15 mouse cellular contexts compared by ENCODE assay signal in the genomic region with DNA sequence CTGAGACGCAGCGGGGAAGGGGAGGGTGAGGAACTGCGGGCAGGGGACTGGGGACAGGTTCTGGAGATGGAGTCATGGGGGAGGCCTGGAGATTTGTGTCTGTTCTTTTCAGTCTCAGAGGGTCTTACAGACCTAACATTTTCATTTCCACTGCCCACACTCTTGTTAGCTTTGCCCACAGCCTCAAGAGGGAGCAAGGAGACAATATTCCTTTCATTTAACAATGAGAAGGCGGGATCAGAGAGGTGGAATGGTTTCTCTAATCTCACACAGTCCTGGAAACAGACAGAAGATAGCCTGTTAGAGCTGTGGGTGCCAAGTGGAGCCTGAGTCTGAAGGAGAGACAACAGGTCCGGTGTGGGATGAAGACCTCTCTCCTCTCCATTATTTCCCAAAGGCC. TPM values are rescaled to one million over a fixed set of nuclear protein-coding genes. Genes with fewer than 3 reads are reported as not detected.
DNase-seq lines count a peak whose midpoint lies in the region; ATAC-seq and TF ChIP-seq lines count a peak whose summit lies in the region.
"Had no signal": no experiment of that assay in that cellular context is flagged by ENCODE, and none has a peak within 500 bp of the region (broad histone marks: within the 10 kb centered on the region; RNA-seq: fewer than 3 reads in every experiment).

No protein-coding gene starts in this region.

- no peak for ATAC-seq in hindbrain, postnatal 0 days
- no peak for ATAC-seq in liver, embryonic 11.5 days (replicated peaks; ENCODE audit: low FRiP score)

- no peaks in the 10 kb centered on the region for H3K36me3 ChIP-seq in hindbrain, postnatal 0 days (ENCODE audit: insufficient read depth, low read length)
- no peaks in the 10 kb centered on the region for H3K36me3 ChIP-seq in liver, embryonic 11.5 days (ENCODE audit: control insufficient read depth, insufficient read depth, low read length)
- H3K36me3 ChIP-seq: limb, embryonic 13.5 days had no signal

- H3K4me3 ChIP-seq in cortical plate, adult 2 months (ENCODE audit: insufficient read depth, low read length), result no peak overlapping the region
- no peak overlapping the region for H3K4me3 ChIP-seq in hindbrain, postnatal 0 days (ENCODE audit: low read length)
- H3K4me3 ChIP-seq in liver, embryonic 11.5 days (ENCODE audit: low read depth, low read length), result no peak overlapping the region
- H3K4me3 ChIP-seq: erythroblast, embryonic 14.5 days; limb, embryonic 13.5 days had no signal

- 33% methylated on average over 5 of the region's 5 CpGs for WGBS in hindbrain, postnatal 0 days
- WGBS in liver, embryonic 11.5 days, result 36% methylated on average over 5 of the region's 5 CpGs

- H3K9ac ChIP-seq in hindbrain, postnatal 0 days (replicated peaks; ENCODE audit: low read length), result no peak overlapping the region
- H3K9ac ChIP-seq in liver, embryonic 11.5 days (ENCODE audit: low read depth, low read length), result no peak overlapping the region
- H3K9ac ChIP-seq: limb, embryonic 13.5 days had no signal

- peak; percentile 52; the same call in 1 of the 2 replicates for TF ChIP-seq CTCF in cortical plate, adult 2 months (IDR thresholded peaks at IDR 0.05; ENCODE audit: extremely low read depth, insufficient read depth, low read length)
- peak; percentile 72 for TF ChIP-seq CTCF in hindbrain, postnatal 0 days (IDR thresholded peaks at IDR 0.05; ENCODE audit: low read depth)

- no peak overlapping the region for H3K4me2 ChIP-seq in hindbrain, postnatal 0 days (ENCODE audit: low read depth, low read length)
- H3K4me2 ChIP-seq in liver, embryonic 11.5 days, result no peak overlapping the region
- H3K4me2 ChIP-seq: limb, embryonic 13.5 days had no signal

- H3K9me3 ChIP-seq in hindbrain, postnatal 0 days (ENCODE audit: low read length), result no peaks in the 10 kb centered on the region
- no peaks in the 10 kb centered on the region for H3K9me3 ChIP-seq in liver, embryonic 11.5 days (ENCODE audit: control insufficient read depth, low read length)
- H3K9me3 ChIP-seq: limb, embryonic 13.5 days had no signal

- no peak for TF ChIP-seq POLR2A in cortical plate, adult 2 months (IDR thresholded peaks at IDR 0.05; ENCODE audit: extremely low read depth, insufficient read depth, low read length)

- DNase-seq in layer of hippocampus, adult 11-12 months (ENCODE audit: low spot score), result peak; percentile 25
- DNase-seq in layer of hippocampus, adult 8-10 months (ENCODE audit: low spot score in 2 of 2), result no peak
- DNase-seq in R1 (ENCODE audit: low read depth, low spot score), result peak; percentile 21
- peak; percentile 61 for DNase-seq in hindbrain, postnatal 0 days (ENCODE audit: low spot score)
- DNase-seq in urinary bladder, postnatal 36 days (ENCODE audit: low spot score in 2 of 2), result no peak
- no peak for DNase-seq in cerebellum, adult 18-20 months
- DNase-seq in liver, embryonic 11.5 days (ENCODE audit: low spot score), result no peak
- DNase-seq: gastrocnemius, postnatal 36 days; heart, postnatal 10 days; kidney, adult 9 months; lung, adult 2 months; thymus, adult 18-20 months had no signal

- peaks cover 3% of the 10 kb centered on the region; the same call in 1 of the 2 replicates for H3K4me1 ChIP-seq in cortical plate, adult 2 months (ENCODE audit: control insufficient read depth, insufficient read depth, low read length)
- peaks cover 22% of the 10 kb centered on the region for H3K4me1 ChIP-seq in hindbrain, postnatal 0 days (ENCODE audit: insufficient read depth, low read length)
- H3K4me1 ChIP-seq in liver, embryonic 11.5 days (replicated peaks; ENCODE audit: control insufficient read depth, insufficient read depth, low read length), result no peaks in the 10 kb centered on the region

- H3K27ac ChIP-seq in cortical plate, adult 2 months (ENCODE audit: insufficient read depth, low read length), result no peak overlapping the region
- no peak overlapping the region for H3K27ac ChIP-seq in hindbrain, postnatal 0 days
- H3K27ac ChIP-seq in liver, embryonic 11.5 days (ENCODE audit: low read depth, low read length), result no peak overlapping the region
- H3K27ac ChIP-seq: limb, embryonic 13.5 days had no signal

- no peaks in the 10 kb centered on the region for H3K27me3 ChIP-seq in hindbrain, postnatal 0 days (ENCODE audit: insufficient read depth, low read length)
- peaks cover 14% of the 10 kb centered on the region for H3K27me3 ChIP-seq in liver, embryonic 11.5 days (replicated peaks; ENCODE audit: control insufficient read depth, insufficient read depth, low read length)

RNA-seq across cellular contexts. Expression of gene Stra6, which starts 11.7 kb away (rescaled TPM):
- total RNA-seq in layer of hippocampus, adult 8-10 months (2022), result 10 to 100 TPM; 17.0 to 22.6 (median 18.2) TPM
- 6.8 and 9.9 TPM in 2 replicates for polyA plus RNA-seq in cortical plate, adult 2 months (2012; rRNA removed)
- 16.0 and 19.2 TPM in 2 replicates for total RNA-seq in hindbrain, postnatal 0 days (2014; rRNA removed)
- polyA plus RNA-seq in hindbrain, postnatal 0 days (2015; fragmentation: Nextera tagmentation; extraction: Ambion mirVana), result 7.5 TPM in 2 replicates
- 5.9 and 7.2 TPM in 2 replicates for polyA plus RNA-seq in liver, embryonic 11.5 days (2014; fragmentation: Nextera tagmentation; extraction: Ambion mirVana)
- polyA plus RNA-seq: erythroblast, embryonic 14.5 days had no signal

RNA-seq across cellular contexts. Expression of gene Cyp11a1, which starts 45.7 kb away (rescaled TPM):
- total RNA-seq in layer of hippocampus, adult 8-10 months (2022), result 1 to 10 TPM; 2.4 to 4.6 (median 3.1) TPM
- polyA plus RNA-seq in cortical plate, adult 2 months (2012; rRNA removed), result 8.3 and 9.0 TPM in 2 replicates
- total RNA-seq in hindbrain, postnatal 0 days (2014; rRNA removed), result 4.1 and 4.3 TPM in 2 replicates
- 1.2 and 1.8 TPM in 2 replicates for polyA plus RNA-seq in hindbrain, postnatal 0 days (2015; fragmentation: Nextera tagmentation; extraction: Ambion mirVana)
- 0.10 TPM in 1 of 2 replicates, not detected in the other for polyA plus RNA-seq in liver, embryonic 11.5 days (2014; fragmentation: Nextera tagmentation; extraction: Ambion mirVana)
- total RNA-seq: gastrocnemius, postnatal 36 days had no signal

Comparison
In these comparisons a context has a peak if more than half of its experiments do, and no peak if none do; other contexts are left out.
1. DNase-seq: peak in layer of hippocampus, adult 11-12 months (single experiment), R1 (single experiment) and hindbrain, postnatal 0 days (single experiment); none in layer of hippocampus, adult 8-10 months (0 of 2), urinary bladder, postnatal 36 days (0 of 2), cerebellum, adult 18-20 months (0 of 2) and liver, embryonic 11.5 days (single experiment).